Mouse (Mus musculus) liver, adult (tissue): ENCODE measurements around the gene Shank1.

Source experiments
- GATA4 ChIP-seq: IDR thresholded peaks from 2 replicates; pipeline ENCODE4 v1.6.1; 2014; ENCODE audit warnings: mild to moderate bottlenecking, low read length; ENCODE audit not compliant: insufficient replicate concordance

Gene Shank1

GRCm38 (mm10) chr7:44309475-44310284 lies at the start of gene Shank1:
TSS of gene Shank1 (plus strand) at chr7:44310253.
- no peak for TF ChIP-seq GATA4

- TF ChIP-seq GATA4, result no peak
Measured at GRCm38 (mm10) chr7:44260410-44260809, 49.6 kb upstream of the Shank1 start.

GRCm38 (mm10) chr7:44261147-44261546 lies 48.9 kb upstream of the Shank1 start, which contains the start of gene Gm15517:
TSS of gene Gm15517 (plus strand) at chr7:44261447.
- TF ChIP-seq GATA4, result no peak

- TF ChIP-seq GATA4, result no peak
Measured at GRCm38 (mm10) chr7:44262791-44263643, 47.0 kb upstream of the Shank1 start.

GRCm38 (mm10) chr7:44268117-44268516 lies 41.9 kb upstream of the Shank1 start:
- TF ChIP-seq GATA4, result no peak

GRCm38 (mm10) chr7:44269397-44269796 lies 40.7 kb upstream of the Shank1 start:
- TF ChIP-seq GATA4, result no peak

- no peak for TF ChIP-seq GATA4
Measured at GRCm38 (mm10) chr7:44271309-44271708, 38.7 kb upstream of the Shank1 start.

GRCm38 (mm10) chr7:44272546-44272945 lies 37.5 kb upstream of the Shank1 start:
- no peak for TF ChIP-seq GATA4

- no peak for TF ChIP-seq GATA4
Measured at GRCm38 (mm10) chr7:44273446-44273845, 36.6 kb upstream of the Shank1 start.

- TF ChIP-seq GATA4, result no peak
Measured at GRCm38 (mm10) chr7:44274096-44274495, 36.0 kb upstream of the Shank1 start.

- TF ChIP-seq GATA4, result no peak
Measured at GRCm38 (mm10) chr7:44275546-44275945, 34.5 kb upstream of the Shank1 start.

GRCm38 (mm10) chr7:44276461-44277249 lies 33.4 kb upstream of the Shank1 start:
- TF ChIP-seq GATA4, result no peak

GRCm38 (mm10) chr7:44277250-44277622 lies 32.8 kb upstream of the Shank1 start:
- TF ChIP-seq GATA4, result no peak

GRCm38 (mm10) chr7:44280959-44281358 lies 29.1 kb upstream of the Shank1 start:
- TF ChIP-seq GATA4, result no peak

GRCm38 (mm10) chr7:44281586-44281985 lies 28.5 kb upstream of the Shank1 start:
- no peak for TF ChIP-seq GATA4
